Comparison of ENCODE assay signal across 8 mouse cellular contexts in genomic region chr17:28208314-28208612, GRCm38 (mm10). TPM values are rescaled to one million over a fixed set of nuclear protein-coding genes. Genes with fewer than 3 reads are reported as not detected.
A peak's percentile ranks its signal among the peaks of the same experiment; 100 is the strongest.
DNase-seq lines count a peak whose midpoint lies in the region; ATAC-seq and TF ChIP-seq lines count a peak whose summit lies in the region.

No protein-coding gene starts in this region.

- H3K4me1 ChIP-seq in heart, embryonic 14.5 days (ENCODE audit: control insufficient read depth in 2 of 2, insufficient read depth in 2 of 2, low read length in 2 of 2) = peaks cover 12 to 16% of the 10 kb centered on the region in 2 experiments
- peaks cover 3% of the 10 kb centered on the region for H3K4me1 ChIP-seq in ES-Bruce4 (ENCODE audit: control insufficient read depth, insufficient read depth, low read length)
- H3K4me1 ChIP-seq in hindbrain, embryonic 12.5 days = peaks cover 13% of the 10 kb centered on the region
- H3K4me1 ChIP-seq in liver, postnatal 0 days (ENCODE audit: insufficient read depth) = peaks cover 5% of the 10 kb centered on the region; the same call in 1 of the 2 replicates

- peak overlapping the region; percentile 72 for H3K9ac ChIP-seq in heart, embryonic 14.5 days (ENCODE audit: low read length)
- peak overlapping the region; percentile 73 for H3K9ac ChIP-seq in ES-Bruce4 (ENCODE audit: low read depth, poor library complexity, severe bottlenecking)
- H3K9ac ChIP-seq in hindbrain, embryonic 12.5 days = no peak overlapping the region; the same call in 1 of the 2 replicates
- H3K9ac ChIP-seq in liver, postnatal 0 days (replicated peaks) = peak overlapping the region; percentile 72

- peaks cover 16% of the 10 kb centered on the region for H3K36me3 ChIP-seq in heart, embryonic 14.5 days (ENCODE audit: control insufficient read depth, insufficient read depth, low read length)
- H3K36me3 ChIP-seq in ES-Bruce4 (ENCODE audit: control insufficient read depth, insufficient read depth, low read length, poor library complexity, severe bottlenecking) = no peaks in the 10 kb centered on the region
- peaks cover 12% of the 10 kb centered on the region for H3K36me3 ChIP-seq in hindbrain, embryonic 12.5 days
- no peaks in the 10 kb centered on the region for H3K36me3 ChIP-seq in liver, postnatal 0 days (replicated peaks; ENCODE audit: insufficient read depth, low read length)

- no peak for TF ChIP-seq EP300 in ES-Bruce4 (IDR thresholded peaks at IDR 0.05; ENCODE audit: insufficient read depth, low read depth, low read length)
- no peak for TF ChIP-seq EP300 in liver, postnatal 0 days (IDR thresholded peaks at IDR 0.05; ENCODE audit: low read depth)

- no peaks in the 10 kb centered on the region for H3K9me3 ChIP-seq in heart, embryonic 14.5 days (ENCODE audit: control insufficient read depth, low read length)
- H3K9me3 ChIP-seq in ES-Bruce4 (replicated peaks; ENCODE audit: control insufficient read depth, insufficient read depth, low read length, poor library complexity, severe bottlenecking) = no peaks in the 10 kb centered on the region
- no peaks in the 10 kb centered on the region for H3K9me3 ChIP-seq in hindbrain, embryonic 12.5 days (replicated peaks)
- H3K9me3 ChIP-seq in liver, postnatal 0 days (ENCODE audit: low read length) = no peaks in the 10 kb centered on the region

- TF ChIP-seq CTCF in ES-Bruce4 (IDR thresholded peaks at IDR 0.05; ENCODE audit: low read depth, low read length) = no peak
- no peak for TF ChIP-seq CTCF in liver, postnatal 0 days (IDR thresholded peaks at IDR 0.05; ENCODE audit: low read depth)

- no peak for ATAC-seq in heart, embryonic 14.5 days (ENCODE audit: insufficient number of reproducible peaks, insufficient read depth, low FRiP score, low read depth)
- ATAC-seq in hindbrain, embryonic 12.5 days (ENCODE audit: low FRiP score) = no peak
- no peak for ATAC-seq in liver, postnatal 0 days

- H3K27me3 ChIP-seq in heart, embryonic 14.5 days (ENCODE audit: control insufficient read depth, insufficient read depth, low read length) = no peaks in the 10 kb centered on the region
- H3K27me3 ChIP-seq in ES-Bruce4 (ENCODE audit: control insufficient read depth, insufficient read depth, low read length, poor library complexity, severe bottlenecking) = no peaks in the 10 kb centered on the region
- H3K27me3 ChIP-seq in hindbrain, embryonic 12.5 days = no peaks in the 10 kb centered on the region
- H3K27me3 ChIP-seq in liver, postnatal 0 days (ENCODE audit: insufficient read depth, low read length) = no peaks in the 10 kb centered on the region

- H3K4me3 ChIP-seq in heart, embryonic 14.5 days (ENCODE audit: control insufficient read depth in 1 of 2, insufficient read depth in 1 of 2, low read depth in 1 of 2, low read length in 2 of 2) = peak overlapping the region in 1 of 2 experiments; percentile 33; a peak in 2 of 4 replicates
- peak overlapping the region; percentile 73 for H3K4me3 ChIP-seq in ES-Bruce4 (ENCODE audit: low read depth, low read length)
- no peak overlapping the region for H3K4me3 ChIP-seq in hindbrain, embryonic 12.5 days
- peak overlapping the region; percentile 57 for H3K4me3 ChIP-seq in liver, postnatal 0 days (ENCODE audit: low read depth, low read length)

- intact Hi-C loops in heart, postnatal 36 days (cut with DNase I) = no loop called here

- WGBS in heart, embryonic 14.5 days = 80% methylated on average over 8 of the region's 8 CpGs
- WGBS in hindbrain, embryonic 12.5 days = 88% methylated on average over 8 of the region's 8 CpGs
- WGBS in liver, postnatal 0 days (ENCODE audit: insufficient replicate concordance) = 33% methylated on average over 8 of the region's 8 CpGs

- no peak for TF ChIP-seq POLR2A in ES-Bruce4 (IDR thresholded peaks at IDR 0.05; ENCODE audit: insufficient read depth, low read length)

- no peak for DNase-seq in heart, postnatal 36 days
- no peak for DNase-seq in liver, postnatal 0 days
- DNase-seq in ovary, postnatal 10 days (ENCODE audit: low spot score) = no peak
- DNase-seq in ovary, adult 18-20 months (ENCODE audit: low spot score) = no peak
- no peak for DNase-seq in embryo, embryonic 10 days (ENCODE audit: low spot score)

- peak overlapping the region; percentile 69 for H3K4me2 ChIP-seq in heart, embryonic 14.5 days (ENCODE audit: low read length)
- peak overlapping the region; percentile 32 for H3K4me2 ChIP-seq in hindbrain, embryonic 12.5 days (replicated peaks)
- peak overlapping the region; percentile 72 for H3K4me2 ChIP-seq in liver, postnatal 0 days (ENCODE audit: low read depth, low read length)

- no peak overlapping the region for H3K27ac ChIP-seq in heart, embryonic 14.5 days (replicated peaks in 1 of 2; ENCODE audit: control insufficient read depth in 1 of 2, insufficient read depth in 1 of 2, low read depth in 2 of 2, low read length in 2 of 2)
- peak overlapping the region; percentile 7 for H3K27ac ChIP-seq in ES-Bruce4 (ENCODE audit: insufficient read depth, low read length)
- H3K27ac ChIP-seq in hindbrain, embryonic 12.5 days = no peak overlapping the region
- peak overlapping the region; percentile 93 for H3K27ac ChIP-seq in liver, postnatal 0 days (ENCODE audit: low read depth)

RNA-seq across cellular contexts. Expression of gene Def6, which starts 0.7 kb away (rescaled TPM):
- 1.5 and 1.9 TPM in 2 replicates for polyA plus RNA-seq in heart, embryonic 14.5 days (2014; fragmentation: Nextera tagmentation; extraction: Ambion mirVana)
- total RNA-seq in heart, postnatal 36 days (2021) = 1 to 10 TPM; 3.1 to 3.2 TPM
- 28.4 and 30.7 TPM in 2 replicates for polyA plus RNA-seq in ES-Bruce4 (2011; ENCODE audit: insufficient read depth, insufficient read length, low read depth, missing spikeins)
- polyA plus RNA-seq in hindbrain, embryonic 12.5 days (2016; fragmentation: Nextera tagmentation; extraction: Ambion mirVana) = 5.7 and 6.1 TPM in 2 replicates
- polyA plus RNA-seq in liver, postnatal 0 days (2015; fragmentation: Nextera tagmentation; extraction: Ambion mirVana) = 8.3 and 9.0 TPM in 2 replicates

RNA-seq across cellular contexts. Expression of gene Ppard, which starts 24.2 kb away (rescaled TPM):
- polyA plus RNA-seq in heart, embryonic 14.5 days (2014; fragmentation: Nextera tagmentation; extraction: Ambion mirVana) = 2.2 TPM in 2 replicates
- total RNA-seq in heart, postnatal 36 days (2021) = 10 to 100 TPM; 33.3 to 40.1 TPM
- 24.0 and 25.2 TPM in 2 replicates for polyA plus RNA-seq in ES-Bruce4 (2011; ENCODE audit: insufficient read depth, insufficient read length, low read depth, missing spikeins)
- 1.7 and 2.4 TPM in 2 replicates for polyA plus RNA-seq in hindbrain, embryonic 12.5 days (2016; fragmentation: Nextera tagmentation; extraction: Ambion mirVana)
- polyA plus RNA-seq in liver, postnatal 0 days (2015; fragmentation: Nextera tagmentation; extraction: Ambion mirVana) = 0.66 and 0.73 TPM in 2 replicates

RNA-seq across cellular contexts. Expression of gene Zfp523, which starts 31.3 kb away (rescaled TPM):
- 19.2 and 23.0 TPM in 2 replicates for polyA plus RNA-seq in heart, embryonic 14.5 days (2014; fragmentation: Nextera tagmentation; extraction: Ambion mirVana)
- total RNA-seq in heart, postnatal 36 days (2021) = 10 to 100 TPM; 14.3 to 16.0 TPM
- polyA plus RNA-seq in ES-Bruce4 (2011; ENCODE audit: insufficient read depth, insufficient read length, low read depth, missing spikeins) = 16.6 and 19.5 TPM in 2 replicates
- 50.0 and 50.6 TPM in 2 replicates for polyA plus RNA-seq in hindbrain, embryonic 12.5 days (2016; fragmentation: Nextera tagmentation; extraction: Ambion mirVana)
- 6.1 and 6.2 TPM in 2 replicates for polyA plus RNA-seq in liver, postnatal 0 days (2015; fragmentation: Nextera tagmentation; extraction: Ambion mirVana)

Comparison
In these comparisons a context has a peak if more than half of its experiments do, and no peak if none do; other contexts are left out.
1. H3K27ac ChIP-seq: peak in ES-Bruce4 (single experiment) and liver, postnatal 0 days (single experiment); none in heart, embryonic 14.5 days (0 of 2) and hindbrain, embryonic 12.5 days (single experiment).
2. Peak in every context shown above with its lines, with median percentiles within 50 percentile points of each other: H3K4me2 ChIP-seq.